Mouse (Mus musculus): Measurements from ENCODE around the gene Prdx2.

The Prdx2 gene

GRCm38 (mm10) chr8:84969241-84970134, at the start of gene Prdx2, which contains the start of the genes Gm49661 and Rnaseh2a:
TSS of gene Prdx2 (plus strand) at chr8:84969587.
TSS of gene Gm49661 (minus strand) at chr8:84969433.
TSS of gene Rnaseh2a (minus strand) at chr8:84969767.
- in situ Hi-C loops (cut with MboI; ENCODE audit: unreplicated experiment in 2 of 2): loop anchor here (5.0 to 25.0 kb wide), 9 partner anchors 55 to 1618 kb away; partner anchors contain the start of genes Asna1 (in 2 of the 2), Calr (in 2 of the 2), Rad23a (in 2 of the 2) and Trir (in 2 of the 2)

- in situ Hi-C loops (cut with MboI; ENCODE audit: unreplicated experiment in 2 of 2): no loop called here
These were observed 47.8 kb upstream of the Prdx2 start for GRCm38 (mm10) chr8:84921596-84921995.

- in situ Hi-C loops (cut with MboI; ENCODE audit: unreplicated experiment in 2 of 2): loop anchor here in 1 of 2 experiments (5.0 to 25.0 kb wide), 3 partner anchors 37 to 563 kb away; no protein-coding TSS in a partner anchor
These were observed 43.8 kb upstream of the Prdx2 start for GRCm38 (mm10) chr8:84925557-84925956.

GRCm38 (mm10) chr8:84927513-84927912, 41.9 kb upstream of the Prdx2 start:
- in situ Hi-C loops (cut with MboI; ENCODE audit: unreplicated experiment in 2 of 2): loop anchor here in 1 of 2 experiments (5.0 to 25.0 kb wide), 3 partner anchors 35 to 565 kb away; no protein-coding TSS in a partner anchor

- in situ Hi-C loops (cut with MboI; ENCODE audit: unreplicated experiment in 2 of 2): loop anchor here in 1 of 2 experiments (5.0 to 25.0 kb wide), 3 partner anchors 34 to 566 kb away; no protein-coding TSS in a partner anchor
These were observed 40.7 kb upstream of the Prdx2 start for GRCm38 (mm10) chr8:84928456-84929306.

- in situ Hi-C loops (cut with MboI; ENCODE audit: unreplicated experiment in 2 of 2): loop anchor here in 1 of 2 experiments (25.0 kb wide), 1 partner anchor 568 kb away; no protein-coding TSS in a partner anchor
These were observed 38.8 kb upstream of the Prdx2 start for GRCm38 (mm10) chr8:84930582-84930981.

- in situ Hi-C loops (cut with MboI; ENCODE audit: unreplicated experiment in 2 of 2): loop anchor here in 1 of 2 experiments (25.0 kb wide), 1 partner anchor 572 kb away; no protein-coding TSS in a partner anchor
These were observed 35.4 kb upstream of the Prdx2 start for GRCm38 (mm10) chr8:84933767-84934559.

GRCm38 (mm10) chr8:84934860-84935259, 34.5 kb upstream of the Prdx2 start:
- in situ Hi-C loops (cut with MboI; ENCODE audit: unreplicated experiment in 2 of 2): loop anchor here in 1 of 2 experiments (25.0 kb wide), 1 partner anchor 573 kb away; no protein-coding TSS in a partner anchor

GRCm38 (mm10) chr8:84935489-84935888, 33.9 kb upstream of the Prdx2 start:
- in situ Hi-C loops (cut with MboI; ENCODE audit: unreplicated experiment in 2 of 2): loop anchor here in 1 of 2 experiments (25.0 kb wide), 1 partner anchor 573 kb away; no protein-coding TSS in a partner anchor

- in situ Hi-C loops (cut with MboI; ENCODE audit: unreplicated experiment in 2 of 2): loop anchor here in 1 of 2 experiments (25.0 kb wide), 1 partner anchor 574 kb away; no protein-coding TSS in a partner anchor
These were observed 33.1 kb upstream of the Prdx2 start for GRCm38 (mm10) chr8:84936041-84936961.

GRCm38 (mm10) chr8:84936962-84937546, 32.3 kb upstream of the Prdx2 start, which contains the start of gene Mast1:
TSS of gene Mast1 (minus strand) at chr8:84937359.
- in situ Hi-C loops (cut with MboI; ENCODE audit: unreplicated experiment in 2 of 2): loop anchor here in 1 of 2 experiments (25.0 kb wide), 1 partner anchor 575 kb away; no protein-coding TSS in a partner anchor

GRCm38 (mm10) chr8:84937620-84938485, 31.5 kb upstream of the Prdx2 start:
- in situ Hi-C loops (cut with MboI; ENCODE audit: unreplicated experiment in 2 of 2): loop anchor here in 1 of 2 experiments (25.0 kb wide), 1 partner anchor 576 kb away; no protein-coding TSS in a partner anchor

- in situ Hi-C loops (cut with MboI; ENCODE audit: unreplicated experiment in 2 of 2): loop anchor here in 1 of 2 experiments (25.0 kb wide), 1 partner anchor 581 kb away; no protein-coding TSS in a partner anchor
These were observed 25.7 kb upstream of the Prdx2 start for GRCm38 (mm10) chr8:84943699-84944098.

- in situ Hi-C loops (cut with MboI; ENCODE audit: unreplicated experiment in 2 of 2): loop anchor here in 1 of 2 experiments (25.0 kb wide), 1 partner anchor 582 kb away; no protein-coding TSS in a partner anchor
These were observed 24.8 kb upstream of the Prdx2 start for GRCm38 (mm10) chr8:84944478-84945160.

GRCm38 (mm10) chr8:84945235-84945632, 24.2 kb upstream of the Prdx2 start:
- in situ Hi-C loops (cut with MboI; ENCODE audit: unreplicated experiment in 2 of 2): loop anchor here in 1 of 2 experiments (25.0 kb wide), 1 partner anchor 583 kb away; no protein-coding TSS in a partner anchor

Data from v-Abl transformed pro-B cells (cell line).